Mouse (Mus musculus) lung, postnatal 0 days (tissue): ENCODE measurements around the gene Tas2r116.

ENCODE experiments used
- CTCF ChIP-seq: IDR thresholded peaks from 2 replicates; pipeline ENCODE4 v1.5.1; 2016; ENCODE audit warnings: antibody characterized with exemption, mild to moderate bottlenecking
- EP300 ChIP-seq: IDR thresholded peaks from 2 replicates; pipeline ENCODE4 v1.6.1; 2016; ENCODE audit warnings: antibody characterized with exemption, mild to moderate bottlenecking, control low read depth

DNA sequence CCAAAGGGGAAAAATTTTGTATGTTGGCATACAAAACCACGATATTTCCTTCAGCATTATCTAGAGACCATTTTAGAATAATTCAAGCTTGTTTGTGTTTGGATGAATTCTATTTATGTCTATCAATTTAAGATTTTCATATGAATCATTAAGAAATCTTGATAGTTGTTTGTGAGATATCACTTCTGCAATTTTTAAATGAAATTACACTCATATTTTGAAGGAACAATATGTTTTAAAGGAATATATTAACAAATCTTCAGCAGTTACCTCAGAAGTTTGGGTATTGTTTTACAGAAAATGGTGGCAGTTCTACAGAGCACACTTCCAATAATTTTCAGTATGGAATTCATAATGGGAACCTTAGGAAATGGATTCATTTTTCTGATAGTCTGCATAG is 37.5 kb downstream of the Tas2r116 start, which contains the start of gene Tas2r113:
- TF ChIP-seq CTCF (no peak), EP300 (no peak)
